Mouse (Mus musculus) mouse embryonic stem cell (cell line): ENCODE results near the gene Grap2.

Experiments
- in situ Hi-C, 2 experiments: fragments of 300-500 bp; cut with MboI; formaldehyde crosslinking; loops; 1 replicate in 1 of 2; 3 replicates in 1 of 2; pipeline ENCODE4 v1.14.3; 2019 to 2020; ENCODE audit warnings: low sequenced_read_pairs in 2 of 2, low pct_unique_long_range_greater_than_20kb in 1 of 2, mixed read lengths in 1 of 2; ENCODE audit not compliant: unreplicated experiment in 1 of 2

The Grap2 gene

DNA sequence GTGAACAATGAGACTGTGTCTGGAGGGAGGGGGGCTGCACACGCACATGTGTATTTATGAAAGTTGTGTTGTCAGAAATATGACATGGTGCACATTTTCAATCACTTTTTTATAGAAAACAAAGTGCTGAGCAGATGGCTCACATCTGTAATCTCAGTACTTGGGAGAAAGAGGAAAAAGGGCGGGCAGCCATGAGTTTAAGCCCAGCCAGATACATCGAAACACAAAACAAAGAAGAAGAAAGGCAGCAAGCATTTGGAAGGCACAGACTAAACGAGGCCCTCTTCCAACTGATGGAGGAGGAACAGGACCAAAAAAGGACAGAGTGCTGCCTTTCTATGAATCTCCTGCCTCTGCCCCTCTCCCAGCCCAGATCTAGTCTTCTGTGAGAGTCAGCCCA lies 88.6 kb downstream of the Grap2 start:
- in situ Hi-C loops, result no loop called here

DNA sequence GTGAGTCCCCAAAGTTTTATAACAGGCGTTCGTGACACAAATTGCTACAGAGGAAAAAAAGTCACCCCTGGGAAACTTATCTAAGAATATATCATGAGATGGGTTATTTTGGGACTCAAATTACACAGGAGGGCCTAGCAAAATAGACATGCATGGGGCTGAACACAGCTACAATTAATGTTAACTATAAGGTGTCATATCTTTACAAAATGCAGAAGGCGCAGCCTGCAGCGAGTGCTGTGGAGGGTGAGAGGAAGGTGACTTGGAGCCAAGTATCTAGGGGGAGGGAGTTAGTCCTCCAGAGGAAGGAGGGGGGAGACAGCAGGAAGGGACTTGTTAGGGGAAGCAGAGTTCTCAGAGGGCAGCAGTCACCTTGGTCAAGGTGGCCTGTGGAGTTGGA lies 92.0 kb downstream of the Grap2 start:
- in situ Hi-C loops, result no loop called here

DNA sequence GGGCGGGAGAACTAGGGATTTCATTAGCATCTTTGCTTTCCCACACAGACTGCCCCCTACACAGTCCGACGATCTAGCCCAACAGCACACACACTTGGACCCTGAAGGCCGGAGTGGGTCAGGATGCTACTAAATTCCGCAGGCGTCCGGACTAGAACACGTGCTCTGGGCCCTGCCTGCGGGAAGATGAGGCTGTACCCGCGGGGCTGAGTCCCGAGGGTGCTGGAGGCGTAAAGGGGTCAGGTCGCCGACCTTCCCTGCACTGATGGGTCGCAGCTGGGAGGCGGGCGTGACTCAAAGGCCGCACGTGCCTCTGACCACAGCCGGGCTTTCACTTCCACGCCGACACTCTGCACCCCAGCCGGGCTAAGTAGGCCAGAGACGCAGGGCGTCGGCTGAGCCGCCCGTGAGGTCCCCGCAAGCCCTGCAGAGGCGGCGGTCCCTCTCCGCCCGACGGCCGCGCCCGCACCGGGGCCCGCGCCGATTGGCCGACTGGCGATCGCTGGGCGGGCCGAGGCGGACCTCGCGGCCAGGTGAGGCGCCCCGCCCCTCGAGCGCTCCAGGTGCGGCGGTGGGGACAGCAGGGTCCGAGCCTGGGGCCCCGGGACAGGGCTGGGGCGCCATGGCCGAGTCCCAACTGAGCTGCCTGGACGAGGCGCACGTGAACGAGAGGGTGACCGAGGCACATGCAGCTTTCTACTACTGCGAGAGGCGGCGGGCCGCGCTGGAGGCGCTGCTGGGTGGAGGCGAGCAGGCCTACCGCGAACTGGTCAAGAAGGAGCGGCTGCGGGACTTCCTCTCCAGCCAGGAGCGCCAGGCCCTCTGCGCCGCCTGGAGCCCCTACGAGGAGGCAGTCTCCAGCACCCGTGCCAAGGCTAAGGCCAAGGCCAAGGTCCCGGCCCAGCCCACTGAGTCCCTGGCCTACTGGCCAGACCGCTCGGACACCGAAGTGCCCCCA lies 99.2 kb downstream of the Grap2 start, which contains the start of gene Fam83f:
Gene Fam83f (plus strand): TSS at position 553 of the 958 bp plus-strand sequence.
- in situ Hi-C loops, result no loop called here

DNA sequence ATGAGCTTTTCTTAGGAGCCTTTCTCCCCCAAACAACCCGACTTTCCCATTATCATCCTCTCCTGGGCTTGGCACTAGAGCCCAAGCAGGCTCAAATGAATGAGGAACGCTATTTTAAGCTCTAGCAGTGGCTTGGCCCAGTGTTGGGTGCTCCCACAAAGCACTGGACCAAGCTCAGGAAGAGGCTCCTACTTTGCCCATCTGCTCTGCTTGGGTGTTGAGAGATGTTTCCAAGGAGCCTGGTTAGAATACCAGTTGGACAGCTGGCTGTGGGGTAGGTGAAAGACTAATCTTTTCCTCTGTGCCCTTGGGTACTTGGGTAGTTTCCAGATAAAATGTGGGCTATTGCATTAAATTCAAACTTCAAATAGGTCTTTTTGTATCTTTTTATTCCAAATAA lies 100.4 kb downstream of the Grap2 start:
- in situ Hi-C loops, result no loop called here

DNA sequence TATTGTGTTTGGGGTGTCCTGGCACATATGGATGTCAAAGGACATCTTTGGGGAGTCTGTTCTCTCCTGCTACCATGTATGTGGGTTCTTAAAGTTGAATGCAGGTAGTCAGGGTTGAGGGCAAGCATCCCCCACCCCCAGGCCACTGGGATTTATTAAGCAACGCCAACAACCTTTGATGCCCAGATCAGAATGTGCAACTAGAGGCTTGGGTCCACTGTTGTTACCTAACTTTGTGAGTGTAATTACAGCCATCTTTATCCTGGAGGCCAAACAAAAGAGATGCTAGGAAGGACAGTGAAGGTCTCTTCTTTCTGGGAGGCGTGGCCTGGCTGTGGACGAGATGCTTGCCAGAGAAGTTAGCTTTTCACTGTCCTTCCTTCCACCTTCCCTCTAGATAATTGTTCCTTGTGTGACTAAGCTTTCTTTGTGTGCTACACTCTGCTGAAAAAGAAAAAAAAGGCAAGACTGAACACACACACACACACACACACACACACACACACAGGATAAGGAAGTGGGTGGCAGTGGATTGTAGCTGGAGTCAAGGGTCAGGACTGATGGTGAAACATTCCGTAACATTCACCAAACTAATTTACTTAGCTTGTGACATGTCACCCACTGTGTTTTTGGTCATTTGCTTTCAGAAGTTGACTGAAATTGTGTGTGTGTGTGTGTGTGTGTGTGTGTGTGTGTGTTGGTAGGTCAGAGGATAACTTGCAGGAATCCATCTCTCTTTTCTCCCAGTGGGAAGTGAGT lies 101.1 kb downstream of the Grap2 start:
- in situ Hi-C loops, result no loop called here

DNA sequence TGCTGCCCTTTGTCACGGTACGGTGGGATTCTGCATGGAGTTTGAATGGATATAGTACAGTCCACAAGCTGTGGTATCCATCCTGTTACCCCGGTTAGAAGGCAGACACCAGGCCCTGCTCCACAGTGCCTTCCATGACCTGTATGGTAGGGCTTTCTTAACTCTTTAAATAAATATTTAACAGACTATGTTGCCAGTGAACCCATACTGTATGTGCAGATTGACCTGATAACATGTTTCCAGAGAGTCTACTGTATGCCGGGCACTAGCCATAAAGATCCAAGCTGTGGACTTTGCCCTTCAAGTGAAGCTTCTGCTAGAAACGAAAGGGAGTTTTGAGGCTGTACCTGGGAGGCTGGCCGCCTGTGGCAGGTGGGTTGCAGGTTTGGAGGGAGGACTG lies 102.3 kb downstream of the Grap2 start:
- in situ Hi-C loops, result no loop called here

DNA sequence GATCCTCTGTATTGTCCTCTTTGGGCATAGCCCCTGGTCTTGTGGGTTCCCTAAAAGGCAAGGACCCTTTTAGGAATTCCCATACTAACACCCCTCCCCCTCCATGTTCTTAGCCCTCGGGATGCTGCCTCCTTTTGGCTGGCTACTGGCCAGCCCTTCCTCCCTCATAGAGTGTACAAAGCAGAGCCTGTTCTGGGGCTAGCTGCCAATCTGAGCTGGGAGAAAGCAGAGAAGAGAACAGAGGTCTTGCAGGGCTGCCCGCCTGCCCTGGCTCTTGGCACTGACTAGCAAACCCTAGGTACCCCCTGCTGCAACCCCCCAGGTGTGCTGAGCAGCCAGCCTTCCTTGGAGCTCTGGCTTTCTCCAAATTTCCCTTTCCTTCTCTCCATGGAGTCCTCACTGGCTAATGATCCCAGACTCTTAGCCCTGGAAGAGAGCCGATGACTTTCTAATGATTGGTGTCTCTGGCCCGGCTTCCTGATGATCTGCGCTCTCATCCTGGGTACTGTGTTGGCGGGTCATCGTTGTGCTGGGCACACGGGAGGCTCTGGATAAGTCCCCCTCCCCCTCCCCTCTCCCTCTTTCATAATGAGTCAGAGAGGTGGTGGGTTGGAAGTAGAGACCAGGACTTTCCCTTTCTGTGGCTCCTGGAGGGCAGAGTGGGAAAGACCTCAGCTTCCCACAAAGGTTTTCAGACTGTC lies 107.3 kb downstream of the Grap2 start:
- in situ Hi-C loops, result loop anchor here in 1 of 2 experiments (10.0 kb wide), 1 partner anchor 375 kb away; no protein-coding TSS in a partner anchor

DNA sequence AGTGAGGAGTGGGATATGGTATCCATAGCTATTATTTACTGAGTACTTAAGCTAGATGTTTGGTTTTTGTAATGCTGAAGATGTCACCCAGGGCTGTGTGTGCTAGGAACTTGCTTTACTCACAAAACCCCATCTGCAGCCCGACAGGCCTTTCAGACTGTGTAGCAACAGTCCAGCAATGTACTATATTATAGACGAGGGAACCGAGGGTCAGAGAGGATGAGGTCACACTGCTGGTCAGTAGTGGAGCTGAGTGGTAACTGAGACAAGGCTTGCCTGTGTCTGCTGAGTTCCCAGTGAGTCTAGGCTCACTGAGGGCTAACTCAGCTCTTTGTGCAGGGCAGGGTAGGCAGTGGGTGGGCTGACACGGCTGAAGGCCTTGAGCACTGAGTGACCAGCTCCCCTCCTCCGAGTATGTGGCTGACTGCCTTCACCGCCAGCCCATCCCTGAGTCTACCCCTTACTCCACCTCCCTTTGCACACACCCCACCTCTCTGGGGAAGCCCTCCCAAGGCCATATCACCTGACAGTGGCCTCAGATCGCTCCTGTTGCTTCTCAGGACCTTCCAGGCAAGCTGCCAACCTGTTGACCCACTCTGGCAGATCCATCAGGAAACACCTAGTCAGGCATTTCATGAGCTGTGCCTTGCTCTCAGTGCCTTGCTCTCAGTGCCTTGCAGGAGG lies 108.1 kb downstream of the Grap2 start:
- in situ Hi-C loops, result loop anchor here in 1 of 2 experiments (10.0 kb wide), 1 partner anchor 376 kb away; no protein-coding TSS in a partner anchor

DNA sequence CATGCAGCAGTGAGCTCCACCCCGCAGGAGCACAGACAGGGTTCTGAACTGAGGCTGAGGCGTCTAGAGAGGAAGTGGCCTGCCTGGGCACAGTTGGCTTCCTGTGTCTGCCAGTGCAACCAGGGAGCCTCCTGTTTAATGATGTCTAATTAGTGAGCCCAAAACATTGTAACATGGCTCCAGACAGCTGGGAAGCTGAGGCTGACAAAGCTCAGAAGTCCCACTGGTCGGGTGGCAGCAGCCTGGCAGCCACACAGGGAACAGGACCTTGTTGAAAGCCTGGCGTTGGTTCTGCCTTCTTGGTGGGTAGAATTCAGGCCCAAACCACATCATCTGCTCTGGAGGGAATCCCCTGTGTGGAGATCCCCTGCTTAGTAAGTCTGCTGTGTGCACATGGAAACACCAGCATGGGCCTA lies 109.1 kb downstream of the Grap2 start:
- in situ Hi-C loops, result loop anchor here in 1 of 2 experiments (10.0 kb wide), 1 partner anchor 377 kb away; no protein-coding TSS in a partner anchor

DNA sequence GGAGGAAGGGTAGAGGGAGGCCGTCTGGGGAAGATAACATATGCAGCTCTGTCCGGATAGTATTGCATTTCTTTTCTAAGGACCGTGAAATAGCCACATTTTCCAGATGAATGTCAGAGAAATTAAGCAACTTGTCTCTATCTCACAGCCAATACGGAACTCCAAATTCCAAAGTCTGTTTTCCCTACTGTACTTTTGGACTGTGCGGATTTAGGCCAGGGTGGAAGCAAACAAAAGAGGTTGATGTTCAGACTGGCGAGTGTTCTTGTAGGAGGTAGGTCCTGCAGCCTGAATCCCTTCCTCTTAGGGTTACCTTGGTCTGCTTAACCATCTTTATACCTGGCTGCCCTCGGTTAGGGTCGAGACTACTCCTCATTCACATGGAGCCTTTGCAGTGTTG lies 109.9 kb downstream of the Grap2 start:
- in situ Hi-C loops, result loop anchor here in 1 of 2 experiments (10.0 kb wide), 1 partner anchor 378 kb away; no protein-coding TSS in a partner anchor

DNA sequence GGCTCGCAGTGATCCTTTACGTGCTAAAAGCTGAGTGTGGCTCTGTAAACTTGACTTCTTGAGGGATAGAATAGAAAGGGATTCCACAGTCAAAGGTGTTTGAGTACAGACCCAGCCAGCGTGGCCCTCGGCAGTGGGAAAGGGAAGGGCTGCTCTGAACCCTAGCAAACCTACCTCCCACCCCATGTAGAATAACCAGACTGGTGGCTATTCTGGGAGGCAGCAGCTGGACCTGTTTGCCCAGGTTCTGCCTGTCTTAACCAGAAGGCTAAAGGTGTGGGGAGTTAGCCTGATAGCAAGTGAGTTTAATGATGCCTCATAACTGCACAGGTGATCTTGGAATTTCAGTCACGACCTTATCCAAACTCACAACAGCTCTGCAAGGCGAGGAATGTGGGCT lies 110.8 kb downstream of the Grap2 start:
- in situ Hi-C loops, result loop anchor here in 1 of 2 experiments (10.0 kb wide), 1 partner anchor 378 kb away; no protein-coding TSS in a partner anchor

DNA sequence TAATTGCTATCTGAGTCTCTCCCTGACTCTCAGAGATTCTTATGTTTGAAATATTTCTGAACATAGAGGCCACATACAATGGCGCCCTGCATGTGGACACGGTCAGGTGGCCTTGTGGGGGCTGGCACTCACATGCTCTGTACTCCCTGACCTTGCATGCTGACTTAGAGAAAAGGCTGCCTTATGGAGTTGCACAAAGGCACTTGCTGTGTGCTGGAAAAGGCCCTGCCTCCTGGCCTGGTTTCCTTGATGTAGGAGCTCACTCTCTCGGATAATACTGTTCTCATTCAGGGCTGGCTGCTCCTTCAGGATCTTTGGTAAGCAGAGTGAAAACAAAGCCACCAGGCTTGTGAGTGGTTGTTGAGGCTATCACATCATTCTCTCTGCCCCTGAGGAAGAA lies 111.6 kb downstream of the Grap2 start:
- in situ Hi-C loops, result loop anchor here in 1 of 2 experiments (10.0 kb wide), 1 partner anchor 379 kb away; no protein-coding TSS in a partner anchor

DNA sequence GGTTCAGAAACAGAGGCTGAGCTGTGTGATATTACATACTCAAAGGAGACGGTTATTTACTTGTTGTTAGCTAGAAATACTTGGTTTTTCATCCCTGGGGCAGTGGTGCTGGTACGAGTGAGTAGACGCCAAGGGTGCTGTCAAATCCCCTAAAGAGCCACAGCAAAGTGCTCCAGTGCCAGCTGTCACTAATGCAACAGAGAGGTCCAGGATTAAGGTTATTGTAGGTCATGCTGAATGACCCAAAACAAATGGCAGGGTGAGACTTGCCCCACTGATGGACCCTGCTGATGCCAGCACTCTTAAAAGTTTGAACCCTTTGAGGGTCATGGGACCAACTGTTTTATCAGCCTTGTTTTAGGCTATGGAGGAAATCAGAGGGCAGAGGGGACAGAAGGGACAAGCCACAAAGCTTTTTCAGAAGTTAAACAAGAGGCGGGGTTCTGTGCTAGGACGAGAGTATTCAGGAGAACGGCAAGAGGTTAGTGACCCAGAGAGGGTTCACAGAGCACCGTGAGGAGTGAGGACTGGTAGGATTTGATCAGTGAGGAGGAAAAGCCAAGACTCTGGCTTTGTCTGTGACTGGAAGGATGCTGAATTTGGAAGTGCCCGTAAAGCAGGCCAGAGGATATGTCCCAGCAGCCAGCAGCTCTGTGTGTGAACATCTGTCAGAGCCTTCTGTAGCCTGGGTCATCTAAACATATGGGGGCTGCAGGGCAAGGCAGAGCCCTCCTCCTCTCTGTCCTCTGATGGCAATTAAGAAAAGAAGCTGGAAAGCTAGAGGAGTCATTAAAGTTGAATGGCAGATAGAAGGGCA lies 112.6 kb downstream of the Grap2 start:
- in situ Hi-C loops, result loop anchor here in 1 of 2 experiments (10.0 kb wide), 1 partner anchor 380 kb away; no protein-coding TSS in a partner anchor

DNA sequence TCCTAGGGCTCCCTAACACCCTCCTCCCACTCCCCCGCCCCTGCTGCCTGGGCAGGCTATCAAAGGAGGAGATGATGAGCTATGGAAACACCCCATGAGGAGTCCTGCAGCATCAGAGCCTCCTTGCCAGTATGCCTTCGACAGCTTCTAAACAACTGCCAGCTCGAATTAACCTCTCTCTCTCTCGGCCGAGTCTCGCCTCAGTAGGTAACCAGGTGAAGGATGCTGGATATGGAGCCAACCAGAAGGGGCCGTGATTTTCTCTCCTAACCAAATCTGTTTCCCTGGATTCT lies 113.2 kb downstream of the Grap2 start:
- in situ Hi-C loops, result loop anchor here in 1 of 2 experiments (10.0 kb wide), 1 partner anchor 381 kb away; no protein-coding TSS in a partner anchor

DNA sequence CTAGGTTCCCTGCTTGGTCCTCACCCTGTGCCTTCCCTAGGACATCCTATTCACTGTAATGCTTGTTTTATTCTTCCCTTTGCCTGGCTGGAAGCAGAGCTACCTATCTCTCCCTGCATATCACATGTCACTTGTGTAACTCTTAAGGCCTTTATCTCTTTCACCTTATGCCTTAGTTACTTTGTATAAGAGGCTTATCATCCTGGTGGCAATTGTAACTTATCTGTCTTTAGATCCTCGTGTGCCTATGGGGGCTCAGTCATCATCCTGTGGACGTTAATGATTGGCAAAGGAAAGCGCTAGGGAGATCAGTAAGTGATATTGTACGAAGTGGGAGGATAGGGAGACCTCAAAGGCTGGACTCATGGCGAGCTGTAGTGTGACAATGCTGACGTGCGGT lies 116.1 kb downstream of the Grap2 start:
- in situ Hi-C loops, result loop anchor here in 1 of 2 experiments (10.0 kb wide), 1 partner anchor 384 kb away; no protein-coding TSS in a partner anchor

DNA sequence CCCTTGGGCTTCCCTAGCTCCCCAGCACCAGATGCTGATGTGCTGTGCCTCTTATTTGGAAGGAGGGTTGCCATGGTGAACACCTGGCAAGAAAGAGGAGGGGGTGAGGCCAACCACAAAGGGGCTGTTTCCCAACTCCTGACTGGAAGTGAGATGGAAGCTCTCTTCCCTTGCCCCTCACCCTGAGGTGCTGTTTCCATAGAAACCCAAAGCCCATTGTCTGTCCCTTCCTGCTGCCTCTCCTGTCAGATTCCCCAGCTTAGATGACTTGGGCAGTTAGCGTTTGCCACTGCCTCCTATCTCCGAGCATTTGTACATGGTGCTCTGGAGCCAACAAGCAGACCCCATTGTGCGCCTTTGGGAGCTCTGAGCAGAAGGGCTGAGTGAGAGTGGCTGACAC lies 121.1 kb downstream of the Grap2 start:
- in situ Hi-C loops, result loop anchor here (10.0 kb wide), 2 partner anchors 59 to 399 kb away; no protein-coding TSS in a partner anchor
